8 mouse cellular contexts compared by ENCODE assay signal in the genomic region with DNA sequence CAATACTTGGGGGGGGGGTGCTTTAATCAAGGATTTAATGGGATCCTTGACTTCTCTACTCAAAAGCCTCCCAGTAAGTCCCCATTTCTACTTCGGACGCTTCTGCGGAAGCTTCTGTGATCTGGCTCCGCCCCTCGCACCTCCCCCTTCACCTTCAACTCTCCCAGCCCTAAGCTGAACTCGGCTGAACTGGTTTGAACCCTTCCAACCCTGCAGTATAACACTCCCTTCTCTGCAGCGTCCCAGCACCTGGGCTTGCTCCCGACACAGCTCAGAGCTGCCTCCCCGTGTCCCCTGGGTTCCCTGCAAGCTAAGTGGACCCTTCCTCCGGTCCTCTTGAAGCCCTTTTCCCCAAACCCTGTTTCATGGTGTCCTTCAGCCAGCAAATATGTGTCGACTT.
DNase-seq lines count a peak whose midpoint lies in the region; ATAC-seq and TF ChIP-seq lines count a peak whose summit lies in the region.

No protein-coding gene starts in this region.

- no peak for ATAC-seq in hindbrain, postnatal 0 days
- ATAC-seq in liver, embryonic 12.5 days: peak; percentile 73
- no peak for ATAC-seq in neural tube, embryonic 11.5 days (ENCODE audit: insufficient read depth, low FRiP score, low TSS enrichment)

- DNase-seq in ES-E14 (ENCODE audit: low read depth, low spot score): peak; percentile 82
- DNase-seq in brain, adult 2 months (ENCODE audit: low read depth, low spot score): peak; percentile 56
- peak; percentile 18 for DNase-seq in gastrocnemius, postnatal 10 days
- no peak for DNase-seq in hindbrain, postnatal 0 days (ENCODE audit: low spot score)
- peak; percentile 40 for DNase-seq in neural tube, embryonic 11.5 days (ENCODE audit: low spot score)
- peak; percentile 79 for DNase-seq in thymus, postnatal 4 days
- no peak for DNase-seq in cerebellum, adult 8-10 months

- no peaks in the 10 kb centered on the region for H3K9me3 ChIP-seq in ES-E14 (ENCODE audit: control insufficient read depth, insufficient read depth, low read depth, low read length)
- no peaks in the 10 kb centered on the region for H3K9me3 ChIP-seq in hindbrain, postnatal 0 days (ENCODE audit: low read length)
- no peaks in the 10 kb centered on the region for H3K9me3 ChIP-seq in liver, embryonic 12.5 days (replicated peaks)
- no peaks in the 10 kb centered on the region for H3K9me3 ChIP-seq in neural tube, embryonic 11.5 days (ENCODE audit: control insufficient read depth, low read length)

- peak overlapping the region; percentile 22; the same call in 1 of the 2 replicates for H3K4me2 ChIP-seq in hindbrain, postnatal 0 days (ENCODE audit: low read depth, low read length)
- peak overlapping the region; percentile 65 for H3K4me2 ChIP-seq in liver, embryonic 12.5 days
- H3K4me2 ChIP-seq in neural tube, embryonic 11.5 days (ENCODE audit: low read depth): peak overlapping the region; percentile 22

- H3K9ac ChIP-seq in ES-E14 (ENCODE audit: insufficient read depth, low read depth, low read length, poor library complexity, severe bottlenecking): no peak overlapping the region
- no peak overlapping the region for H3K9ac ChIP-seq in hindbrain, postnatal 0 days (replicated peaks; ENCODE audit: low read length)
- H3K9ac ChIP-seq in liver, embryonic 12.5 days: no peak overlapping the region
- H3K9ac ChIP-seq in neural tube, embryonic 11.5 days (ENCODE audit: low read length): no peak overlapping the region

- H3K4me3 ChIP-seq in ES-E14 (ENCODE audit: insufficient read depth in 1 of 2, low read depth in 1 of 2, low read length in 2 of 2, poor library complexity in 1 of 2, severe bottlenecking in 1 of 2): peak overlapping the region in 1 of 2 experiments; percentile 31; a peak in 2 of 4 replicates
- no peak overlapping the region for H3K4me3 ChIP-seq in hindbrain, postnatal 0 days (ENCODE audit: low read length)
- peak overlapping the region; percentile 35 for H3K4me3 ChIP-seq in liver, embryonic 12.5 days
- no peak overlapping the region for H3K4me3 ChIP-seq in neural tube, embryonic 11.5 days (ENCODE audit: low read depth, low read length)

- peaks cover 0 to 2% of the 10 kb centered on the region in 2 experiments; a peak in 1 of 4 replicates for H3K4me1 ChIP-seq in ES-E14 (ENCODE audit: control insufficient read depth in 2 of 2, insufficient read depth in 2 of 2, low read length in 2 of 2, poor library complexity in 1 of 2)
- no peaks in the 10 kb centered on the region; the same call in 1 of the 2 replicates for H3K4me1 ChIP-seq in hindbrain, postnatal 0 days (ENCODE audit: insufficient read depth, low read length)
- peaks cover 14% of the 10 kb centered on the region; the same call in 1 of the 2 replicates for H3K4me1 ChIP-seq in liver, embryonic 12.5 days
- H3K4me1 ChIP-seq in neural tube, embryonic 11.5 days (ENCODE audit: control insufficient read depth, insufficient read depth, low read length): no peaks in the 10 kb centered on the region

- no peaks in the 10 kb centered on the region for H3K27me3 ChIP-seq in hindbrain, postnatal 0 days (ENCODE audit: insufficient read depth, low read length)
- peaks cover 9% of the 10 kb centered on the region for H3K27me3 ChIP-seq in liver, embryonic 12.5 days (replicated peaks)
- H3K27me3 ChIP-seq in neural tube, embryonic 11.5 days (ENCODE audit: control insufficient read depth, insufficient read depth, low read length): no peaks in the 10 kb centered on the region

- TF ChIP-seq CTCF in hindbrain, postnatal 0 days (IDR thresholded peaks at IDR 0.05; ENCODE audit: low read depth): peak; percentile 39

- no peak overlapping the region for H3K27ac ChIP-seq in ES-E14 (ENCODE audit: insufficient read depth, low read depth, low read length, poor library complexity, severe bottlenecking)
- no peak overlapping the region for H3K27ac ChIP-seq in hindbrain, postnatal 0 days
- H3K27ac ChIP-seq in liver, embryonic 12.5 days: no peak overlapping the region
- H3K27ac ChIP-seq in neural tube, embryonic 11.5 days (ENCODE audit: low read depth, low read length): no peak overlapping the region

- in situ Hi-C loops in ES-E14 (cut with MboI; ENCODE audit: low sequenced_read_pairs in 2 of 2, unreplicated experiment in 2 of 2): no loop called here

- H3K36me3 ChIP-seq in ES-E14 (ENCODE audit: control insufficient read depth, insufficient read depth, low read length, poor library complexity, severe bottlenecking): no peaks in the 10 kb centered on the region
- H3K36me3 ChIP-seq in hindbrain, postnatal 0 days (ENCODE audit: insufficient read depth, low read length): no peaks in the 10 kb centered on the region
- no peaks in the 10 kb centered on the region for H3K36me3 ChIP-seq in liver, embryonic 12.5 days
- H3K36me3 ChIP-seq in neural tube, embryonic 11.5 days (ENCODE audit: control insufficient read depth, insufficient read depth, low read length): no peaks in the 10 kb centered on the region

- WGBS in hindbrain, postnatal 0 days: 8% methylated on average over 11 of the region's 11 CpGs
- 3% methylated on average over 11 of the region's 11 CpGs for WGBS in liver, embryonic 12.5 days (ENCODE audit: insufficient replicate concordance)
- 3% methylated on average over 11 of the region's 11 CpGs for WGBS in neural tube, embryonic 11.5 days

TF ChIP-seq in ES-E14, 5 proteins besides CTCF, POLR2A, EP300 and RAD21:
- TF ChIP-seq ZC3H11A (IDR thresholded peaks at IDR 0.05; ENCODE audit: borderline replicate concordance, low read depth, low read length) (no peak), HCFC1 (IDR thresholded peaks at IDR 0.05; ENCODE audit: borderline replicate concordance, insufficient read depth, low read length) (no peak), CHD2 (IDR thresholded peaks at IDR 0.05; ENCODE audit: low read depth, low read length) (no peak), MAFK (IDR thresholded peaks at IDR 0.05; ENCODE audit: insufficient read depth, low read depth, low read length) (no peak), ZNF384 (IDR thresholded peaks at IDR 0.05; ENCODE audit: low read depth, low read length) (no peak)

Comparison
In these comparisons a context has a peak if more than half of its experiments do, and no peak if none do; other contexts are left out.
1. DNase-seq: peak in ES-E14 (single experiment), brain, adult 2 months (single experiment), gastrocnemius, postnatal 10 days (single experiment), neural tube, embryonic 11.5 days (single experiment) and thymus, postnatal 4 days (single experiment); none in hindbrain, postnatal 0 days (single experiment) and cerebellum, adult 8-10 months (single experiment).
2. Peak in every context shown above with its lines, with median percentiles within 50 percentile points of each other: H3K4me2 ChIP-seq.